Mouse (Mus musculus): Measurements from ENCODE around the gene Cog4.
"Not testable (repeated sequence)": the region's sequence is repeated elsewhere in the genome, so short reads cannot be mapped to it uniquely, and the experiment has no call there.

The Cog4 gene

GRCm38 (mm10) chr8:110921492-110922230 lies 75.3 kb downstream of the Cog4 start:
- in situ Hi-C loops (cut with MboI, MseI): no loop called here

GRCm38 (mm10) chr8:110925691-110926140 lies 79.3 kb downstream of the Cog4 start:
- in situ Hi-C loops (cut with MboI, MseI): no loop called here

DNA sequence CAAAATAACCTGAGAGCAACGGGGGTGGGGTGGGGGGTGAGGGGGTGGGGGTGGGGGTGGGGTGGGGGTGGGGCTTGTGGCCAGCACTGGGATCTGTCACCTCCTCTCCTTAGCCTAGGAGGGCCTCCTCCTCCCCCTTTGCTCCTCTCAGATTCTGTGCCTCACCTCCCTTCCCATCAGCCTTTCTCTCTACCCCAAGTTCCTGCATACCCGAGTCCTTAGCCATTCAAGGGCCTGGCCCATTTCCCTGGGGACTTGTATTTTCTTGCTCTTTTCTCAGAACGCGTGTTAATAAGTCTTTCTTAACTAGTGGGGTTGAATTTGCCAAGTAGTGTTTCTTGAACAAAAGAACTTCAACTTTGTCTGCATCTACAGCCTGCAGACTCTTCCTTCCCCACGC lies 80.3 kb downstream of the Cog4 start:
- in situ Hi-C loops (cut with MboI, MseI): no loop called here

GRCm38 (mm10) chr8:110928435-110928834 lies 82.0 kb downstream of the Cog4 start:
- in situ Hi-C loops (cut with MboI, MseI): no loop called here

GRCm38 (mm10) chr8:110929066-110929465 lies 82.7 kb downstream of the Cog4 start:
- in situ Hi-C loops (cut with MboI, MseI): no loop called here

- in situ Hi-C loops (cut with MboI, MseI): not testable (repeated sequence)
These were observed 83.3 kb downstream of the Cog4 start for GRCm38 (mm10) chr8:110929672-110930071.

DNA sequence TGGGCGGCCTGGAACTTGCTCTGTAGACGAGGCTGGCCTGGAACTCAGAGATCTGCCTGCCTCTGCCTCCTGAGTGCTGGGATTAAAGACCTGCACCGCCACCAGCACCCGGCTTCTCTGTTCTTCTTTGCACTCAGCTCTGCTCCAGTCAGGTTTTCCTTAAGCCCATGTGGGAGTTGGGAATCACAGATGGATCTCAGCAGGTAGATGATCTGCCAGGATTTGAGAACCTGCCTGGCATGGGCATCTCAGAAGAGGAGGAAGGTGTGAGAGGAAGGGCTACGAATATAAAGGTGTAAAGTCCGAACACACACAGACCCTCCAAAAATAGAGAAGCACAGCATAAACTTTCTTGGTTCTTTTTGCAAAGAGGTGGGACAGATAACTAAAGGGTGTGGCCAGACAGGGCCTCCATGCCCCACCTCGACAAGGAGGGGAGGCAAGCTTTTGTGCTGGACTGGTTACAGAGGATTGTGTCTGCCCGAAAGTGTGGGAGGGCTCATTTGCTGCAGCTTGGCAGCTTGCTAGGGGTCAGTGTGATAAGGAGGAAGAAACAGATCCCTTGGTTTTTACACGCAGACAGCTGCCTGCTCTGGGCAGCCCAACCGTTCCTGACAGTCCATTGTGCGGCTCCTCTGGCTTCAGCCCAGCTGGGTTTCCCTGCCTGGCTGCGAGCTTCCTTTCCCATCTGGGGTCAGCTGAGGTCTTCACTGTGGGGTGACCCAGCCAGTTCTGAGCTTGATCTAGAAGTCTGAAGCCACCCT lies 85.0 kb downstream of the Cog4 start:
- in situ Hi-C loops (cut with MboI, MseI): no loop called here
